Mouse (Mus musculus) kidney, postnatal 0 days (tissue): ENCODE measurements at regions not wholly inside any gene's neighbourhood (a gene's known extent, or its start where the extent isn't known, plus 50 kb on each side); places are given as distances from the start of the nearest gene placed in this dataset.

Source experiments
- ATAC-seq: fragments of 200-750 bp; cut with Nextera tagmentation; replicated peaks from 2 replicates; pipeline ENCODE4 v1.8.0; 2017; ENCODE audit warnings: low read depth, moderate number of reproducible peaks, moderate TSS enrichment, moderate library complexity; ENCODE audit not compliant: low FRiP score
- DNase-seq: peaks from one replicate; pipeline ENCODE4 v3.0.0-alpha.2; 2016; ENCODE audit warnings: low spot score
- H3K27ac ChIP-seq: fragments of 300-500 bp; sonication (generic); 2 replicates; pipeline ENCODE4 v1.5.1; 2014; ENCODE audit warnings: mild to moderate bottlenecking
- H3K27me3 ChIP-seq: fragments of 300-500 bp; sonication (generic); 2 replicates; pipeline ENCODE4 v1.6.1; 2014; ENCODE audit warnings: low read length, mixed read lengths; ENCODE audit not compliant: insufficient read depth
- H3K36me3 ChIP-seq: fragments of 300-500 bp; sonication (generic); 2 replicates; pipeline ENCODE4 v1.6.1; 2014; ENCODE audit warnings: low read length, mixed read lengths; ENCODE audit not compliant: insufficient read depth
- H3K4me1 ChIP-seq: fragments of 300-500 bp; sonication (generic); replicated peaks from 2 replicates; pipeline ENCODE4 v1.6.1; 2014; ENCODE audit warnings: antibody characterized with exemption, low read length, mixed read lengths; ENCODE audit not compliant: insufficient read depth
- H3K4me2 ChIP-seq: fragments of 300-500 bp; sonication (generic); 2 replicates; pipeline ENCODE4 v1.6.1; 2014; ENCODE audit warnings: mild to moderate bottlenecking, low read length, moderate library complexity, mixed read lengths
- H3K4me3 ChIP-seq: fragments of 300-500 bp; sonication (generic); replicated peaks from 2 replicates; pipeline ENCODE4 v1.5.1; 2014; ENCODE audit warnings: low read depth, low read length
- H3K9ac ChIP-seq: fragments of 300-500 bp; sonication (generic); 2 replicates; pipeline ENCODE4 v1.6.1; 2014; ENCODE audit warnings: low read depth, low read length
- H3K9me3 ChIP-seq: fragments of 300-500 bp; sonication (generic); replicated peaks from 2 replicates; pipeline ENCODE4 v1.6.1; 2016; ENCODE audit warnings: low read length, inconsistent platforms, mixed read lengths
- CTCF ChIP-seq: IDR thresholded peaks from 2 replicates; pipeline ENCODE4 v1.5.1; 2016; ENCODE audit warnings: antibody characterized with exemption, low read depth, mild to moderate bottlenecking, moderate library complexity
- WGBS: fragments of 180-500 bp; shearing (Covaris S2); extraction: QIAGEN DNeasy Blood & Tissue Kit; methylation state at CpG from one replicate; pipeline ENCODE4 v1.1.7; 2014; 5-methylcytosine and 5-hydroxymethylcytosine counted together

GRCm38 (mm10) chr1:165086131-165086530 lies 74.4 kb downstream of the Tbx19 start:
- no peak for TF ChIP-seq CTCF

GRCm38 (mm10) chr1:165084753-165085152 lies 75.8 kb downstream of the Tbx19 start:
- ATAC-seq (no peak), DNase-seq (no peak)
- H3K27ac ChIP-seq = no peak overlapping the region
- no peak overlapping the region for H3K4me2 ChIP-seq
- H3K9me3 ChIP-seq = no peaks in the 10 kb centered on the region; the same call in 1 of the 2 replicates
- H3K9ac ChIP-seq = no peak overlapping the region
- no peak for TF ChIP-seq CTCF
- H3K4me3 ChIP-seq = no peak overlapping the region
- no peaks in the 10 kb centered on the region for H3K4me1 ChIP-seq
- 90% methylated on average over 9 of the region's 9 CpGs for WGBS
- no peaks in the 10 kb centered on the region for H3K27me3 ChIP-seq
- H3K36me3 ChIP-seq = no peaks in the 10 kb centered on the region

More at GRCm38 (mm10) chr1:165086131-165086530, 74.4 kb downstream of the Tbx19 start:
- ATAC-seq (no peak), DNase-seq (no peak)
- 58% methylated on average over 3 of the region's 3 CpGs for WGBS
- Histone ChIP-seq H3K27me3 (no peaks in the 10 kb centered on the region), H3K9ac (no peak overlapping the region), H3K9me3 (no peaks in the 10 kb centered on the region; the same call in 1 of the 2 replicates), H3K4me2 (no peak overlapping the region), H3K4me3 (no peak overlapping the region), H3K4me1 (no peaks in the 10 kb centered on the region), H3K36me3 (no peaks in the 10 kb centered on the region), H3K27ac (no peak overlapping the region)

GRCm38 (mm10) chr1:165084179-165084578 lies 76.4 kb downstream of the Tbx19 start:
- DNase-seq (no peak), ATAC-seq (no peak)
- H3K4me2 ChIP-seq = no peak overlapping the region
- H3K27ac ChIP-seq = no peak overlapping the region
- H3K9me3 ChIP-seq = no peaks in the 10 kb centered on the region; the same call in 1 of the 2 replicates
- no peak for TF ChIP-seq CTCF
- H3K9ac ChIP-seq = no peak overlapping the region
- H3K27me3 ChIP-seq = no peaks in the 10 kb centered on the region
- no peaks in the 10 kb centered on the region for H3K4me1 ChIP-seq
- H3K4me3 ChIP-seq = no peak overlapping the region
- 82% methylated on average over 6 of the region's 6 CpGs for WGBS
- no peaks in the 10 kb centered on the region for H3K36me3 ChIP-seq

GRCm38 (mm10) chr1:165080351-165080750 lies 80.2 kb downstream of the Tbx19 start:
- Histone ChIP-seq H3K36me3 (no peaks in the 10 kb centered on the region), H3K9me3 (no peaks in the 10 kb centered on the region; the same call in 1 of the 2 replicates), H3K4me2 (no peak overlapping the region), H3K27ac (no peak overlapping the region), H3K4me3 (no peak overlapping the region), H3K9ac (no peak overlapping the region), H3K27me3 (no peaks in the 10 kb centered on the region), H3K4me1 (no peaks in the 10 kb centered on the region)
- no peak for ATAC-seq
- TF ChIP-seq CTCF = no peak
- DNase-seq = no peak
- WGBS = 79% methylated on average over 9 of the region's 9 CpGs

GRCm38 (mm10) chr1:165077313-165077712 lies 83.3 kb downstream of the Tbx19 start:
- Histone ChIP-seq H3K36me3 (no peaks in the 10 kb centered on the region), H3K4me1 (no peaks in the 10 kb centered on the region), H3K9ac (no peak overlapping the region), H3K4me3 (no peak overlapping the region), H3K4me2 (no peak overlapping the region), H3K27me3 (no peaks in the 10 kb centered on the region), H3K9me3 (no peaks in the 10 kb centered on the region; the same call in 1 of the 2 replicates), H3K27ac (no peak overlapping the region)
- WGBS = 67% methylated on average over 4 of the region's 4 CpGs
- no peak for TF ChIP-seq CTCF
- no peak for DNase-seq
- ATAC-seq = no peak

- Histone ChIP-seq H3K9ac (no peak overlapping the region), H3K4me3 (no peak overlapping the region), H3K9me3 (no peaks in the 10 kb centered on the region), H3K4me2 (no peak overlapping the region), H3K36me3 (no peaks in the 10 kb centered on the region), H3K27ac (no peak overlapping the region), H3K27me3 (no peaks in the 10 kb centered on the region), H3K4me1 (no peaks in the 10 kb centered on the region)
- ATAC-seq (peak; percentile 68; the same call in 1 of the 2 replicates), DNase-seq (peak; percentile 14)
- TF ChIP-seq CTCF = peak; percentile 41; the same call in 1 of the 2 replicates
- 51% methylated on average over 5 of the region's 5 CpGs for WGBS
Measured at GRCm38 (mm10) chr1:165075301-165076082, 85.1 kb downstream of the Tbx19 start.
